Mouse (Mus musculus) thymus, adult 2 months (tissue): ENCODE results near the gene Pla2g12b. TPM values are rescaled to one million over a fixed set of nuclear protein-coding genes. Genes with fewer than 3 reads are reported as not detected.
A peak's percentile ranks its signal among the peaks of the same experiment; 100 is the strongest.

ENCODE experiments used
- DNase-seq: peaks from one replicate; pipeline ENCODE4 v3.0.0; 2021
- H3K27ac ChIP-seq: fragments of 200-500 bp; 2 replicates; pipeline ENCODE4 v1.5.1; 2012; ENCODE audit warnings: low read length, control low read depth; ENCODE audit not compliant: control insufficient read depth, insufficient read depth
- H3K27me3 ChIP-seq: fragments of 200-500 bp; 2 replicates; pipeline ENCODE4 v1.6.1; 2012; ENCODE audit warnings: mild to moderate bottlenecking, low read length, moderate library complexity, mixed read lengths; ENCODE audit not compliant: control insufficient read depth, insufficient read depth
- H3K36me3 ChIP-seq: fragments of 200-500 bp; 2 replicates; pipeline ENCODE4 v1.6.1; 2012; ENCODE audit warnings: mild to moderate bottlenecking, low read length, moderate library complexity; ENCODE audit not compliant: control insufficient read depth, insufficient read depth
- H3K4me1 ChIP-seq: fragments of 200-500 bp; replicated peaks from 2 replicates; pipeline ENCODE4 v1.6.1; 2012; ENCODE audit warnings: low read length; ENCODE audit not compliant: control insufficient read depth, insufficient read depth
- H3K4me3 ChIP-seq: fragments of 200-500 bp; 2 replicates; pipeline ENCODE4 v1.5.1; 2012; ENCODE audit warnings: mild to moderate bottlenecking, low read length, control low read depth, moderate library complexity; ENCODE audit not compliant: control insufficient read depth, insufficient read depth
- CTCF ChIP-seq: fragments of 200-500 bp; IDR thresholded peaks from 2 replicates; pipeline ENCODE4 v1.5.1; 2012; ENCODE audit warnings: mild to moderate bottlenecking, control low read depth, low read length, moderate library complexity, borderline replicate concordance; ENCODE audit not compliant: control insufficient read depth, poor library complexity, insufficient read depth; ENCODE audit errors: extremely low read depth
- POLR2A ChIP-seq: fragments of 200-500 bp; IDR thresholded peaks from 2 replicates; pipeline ENCODE4 v1.6.1; 2012; ENCODE audit warnings: mild to moderate bottlenecking, low read length, control low read depth, moderate library complexity; ENCODE audit not compliant: control insufficient read depth, poor library complexity, insufficient read depth; ENCODE audit errors: extremely low read depth
- WGBS: fragments of 180-500 bp; shearing (Covaris S2); methylation state at CpG from one replicate; pipeline ENCODE4 v1.1.7; 2018; 5-methylcytosine and 5-hydroxymethylcytosine counted together
- polyA plus RNA-seq: library from polyadenylated mRNA; depleted of rRNA; stranded (reverse); fragments of >200 nt; gene quantifications from 2 replicates; pipeline ENCODE4 v1.2.3, GENCODE M21; 2012

The Pla2g12b gene
- polyA plus RNA-seq, 1 experiment: not detected

GRCm38 (mm10) chr10:59439508-59439931 lies 36.1 kb downstream of the Pla2g12b start:
- TF ChIP-seq CTCF (no peak), POLR2A (no peak)
- H3K4me1 ChIP-seq: peaks cover 6% of the 10 kb centered on the region; the same call in 1 of the 2 replicates
- H3K36me3 ChIP-seq: no peaks in the 10 kb centered on the region
- H3K4me3 ChIP-seq: no peak overlapping the region
- no peaks in the 10 kb centered on the region for H3K27me3 ChIP-seq
- 81% methylated on average over 5 of the region's 5 CpGs for WGBS
- no peak for DNase-seq
- H3K27ac ChIP-seq: peak overlapping the region; percentile 36; the same call in 1 of the 2 replicates

- no peaks in the 10 kb centered on the region for H3K27me3 ChIP-seq
- H3K4me1 ChIP-seq: peaks cover 6% of the 10 kb centered on the region; the same call in 1 of the 2 replicates
- no peaks in the 10 kb centered on the region for H3K36me3 ChIP-seq
- WGBS: 87% methylated on average over 6 of the region's 6 CpGs
- no peak for DNase-seq
- no peak overlapping the region for H3K27ac ChIP-seq
- no peak overlapping the region for H3K4me3 ChIP-seq
- TF ChIP-seq POLR2A (no peak), CTCF (no peak)
Observed at GRCm38 (mm10) chr10:59440177-59440576, 36.7 kb downstream of the Pla2g12b start.

- H3K27me3 ChIP-seq: no peaks in the 10 kb centered on the region
- H3K4me3 ChIP-seq: no peak within 1 kb of the TSS
- H3K27ac ChIP-seq: no peak within 1 kb of the TSS
- TF ChIP-seq POLR2A (no peak), CTCF (no peak)
- no peak for DNase-seq
- 83% methylated on average over 11 of the region's 11 CpGs for WGBS
- no peaks in the 10 kb centered on the region for H3K36me3 ChIP-seq
- no peaks in the 10 kb centered on the region for H3K4me1 ChIP-seq
Observed at GRCm38 (mm10) chr10:59441735-59442134, 38.3 kb downstream of the Pla2g12b start, which contains the start of gene Oit3. Oit3 (minus strand) TSS chr10:59441778.

GRCm38 (mm10) chr10:59443212-59443611 lies 39.8 kb downstream of the Pla2g12b start:
- H3K27ac ChIP-seq: no peak overlapping the region
- no peak for DNase-seq
- H3K4me1 ChIP-seq: no peaks in the 10 kb centered on the region
- H3K4me3 ChIP-seq: no peak overlapping the region
- no peak for TF ChIP-seq POLR2A
- TF ChIP-seq CTCF: no peak
- no peaks in the 10 kb centered on the region for H3K27me3 ChIP-seq
- WGBS: 45% methylated on average over 7 of the region's 7 CpGs
- H3K36me3 ChIP-seq: peaks cover 4% of the 10 kb centered on the region; the same call in 1 of the 2 replicates

GRCm38 (mm10) chr10:59444106-59444505 lies 40.6 kb downstream of the Pla2g12b start:
- Histone ChIP-seq H3K27ac (no peak overlapping the region), H3K4me3 (no peak overlapping the region), H3K36me3 (peaks cover 7% of the 10 kb centered on the region; the same call in 1 of the 2 replicates), H3K4me1 (no peaks in the 10 kb centered on the region), H3K27me3 (no peaks in the 10 kb centered on the region)
- WGBS: 39% methylated on average over 3 of the region's 3 CpGs
- no peak for DNase-seq
- TF ChIP-seq CTCF (no peak), POLR2A (no peak)

GRCm38 (mm10) chr10:59444635-59445034 lies 41.2 kb downstream of the Pla2g12b start:
- Histone ChIP-seq H3K4me3 (no peak overlapping the region), H3K36me3 (peaks cover 7% of the 10 kb centered on the region; the same call in 1 of the 2 replicates), H3K4me1 (no peaks in the 10 kb centered on the region), H3K27ac (no peak overlapping the region), H3K27me3 (no peaks in the 10 kb centered on the region)
- WGBS: 84% methylated on average over 8 of the region's 8 CpGs
- TF ChIP-seq POLR2A (no peak), CTCF (no peak)
- no peak for DNase-seq
